Mouse (Mus musculus): Measurements from ENCODE around the gene Cacna1a. TPM values are rescaled to one million over a fixed set of nuclear protein-coding genes. Genes with fewer than 3 reads are reported as not detected.
"Not testable (repeated sequence)": the region's sequence is repeated elsewhere in the genome, so short reads cannot be mapped to it uniquely, and the experiment has no call there.

Gene Cacna1a
- polyA plus RNA-seq, 1 experiment = 30.0 TPM

- H3K4me1 ChIP-seq (ENCODE audit: control insufficient read depth, insufficient read depth, insufficient read length, low read length) = no peaks in the 10 kb centered on the region; the same call in 1 of the 2 replicates
- peak overlapping the region; percentile 83 for H3K4me3 ChIP-seq (ENCODE audit: insufficient read depth, low read depth, low read length)
- H3K27ac ChIP-seq (replicated peaks; ENCODE audit: low read depth, low read length) = peak overlapping the region; percentile 97
These were observed 276.5 kb downstream of the Cacna1a start for GRCm38 (mm10) chr8:84664566-84665384.

DNA sequence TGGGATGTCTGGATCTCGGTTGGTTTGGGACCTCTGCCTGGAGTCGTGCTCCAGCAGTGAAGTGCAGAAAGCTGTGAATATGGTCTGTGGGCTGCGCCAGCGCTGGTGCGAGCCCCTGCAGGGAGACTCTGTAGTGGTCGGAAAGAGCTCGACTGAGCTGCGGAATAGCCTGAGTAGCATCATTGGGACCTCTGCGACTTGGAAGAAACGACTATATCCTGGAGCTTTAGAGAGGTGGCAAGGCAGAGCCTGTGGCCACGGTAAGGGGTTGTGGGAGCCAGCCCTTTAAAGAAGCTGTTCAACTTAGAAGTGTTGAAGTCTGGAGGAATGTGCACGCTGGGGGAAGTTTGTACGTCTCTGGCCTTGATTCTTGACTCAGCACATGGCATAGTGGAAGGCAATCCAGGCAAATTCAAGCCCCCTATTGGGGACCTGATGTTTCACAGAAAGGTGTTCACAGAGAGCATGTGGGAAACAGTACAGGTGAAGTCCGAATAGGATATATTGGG, 277.2 kb downstream of the Cacna1a start:
- no peaks in the 10 kb centered on the region; the same call in 1 of the 2 replicates for H3K4me1 ChIP-seq (ENCODE audit: control insufficient read depth, insufficient read depth, insufficient read length, low read length)
- peak overlapping the region; percentile 43; the same call in 1 of the 2 replicates for H3K27ac ChIP-seq (replicated peaks; ENCODE audit: low read depth, low read length)
- H3K4me3 ChIP-seq (ENCODE audit: insufficient read depth, low read depth, low read length) = peak overlapping the region; percentile 83

DNA sequence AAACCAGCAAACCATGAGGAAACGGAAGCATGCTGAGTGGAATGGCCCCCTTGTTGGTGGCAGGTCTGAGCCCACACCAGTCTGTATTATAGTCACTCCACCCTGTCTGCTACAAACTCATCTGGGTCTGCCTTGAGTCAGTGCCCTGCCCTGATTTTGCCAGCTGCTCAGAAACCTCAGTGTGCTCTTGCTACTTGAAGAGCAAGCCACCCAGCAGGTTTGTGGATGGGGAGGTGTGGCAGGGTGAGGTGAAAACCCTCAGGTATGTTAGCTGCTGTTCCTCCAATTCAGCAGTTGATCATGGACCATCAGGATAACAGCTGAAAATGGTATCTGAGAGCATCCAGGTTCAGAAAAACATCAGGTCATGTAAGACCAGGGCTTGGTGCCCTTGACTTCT, 279.8 kb downstream of the Cacna1a start:
- no peak overlapping the region for H3K27ac ChIP-seq (replicated peaks; ENCODE audit: low read depth, low read length)
- H3K4me3 ChIP-seq (ENCODE audit: insufficient read depth, low read depth, low read length) = no peak overlapping the region
- H3K4me1 ChIP-seq (ENCODE audit: control insufficient read depth, insufficient read depth, insufficient read length, low read length) = no peaks in the 10 kb centered on the region; the same call in 1 of the 2 replicates

- Histone ChIP-seq H3K27ac (replicated peaks; ENCODE audit: low read depth, low read length) (no peak overlapping the region), H3K4me3 (ENCODE audit: insufficient read depth, low read depth, low read length) (no peak overlapping the region), H3K4me1 (ENCODE audit: control insufficient read depth, insufficient read depth, insufficient read length, low read length) (no peaks in the 10 kb centered on the region; the same call in 1 of the 2 replicates)
These were observed 280.7 kb downstream of the Cacna1a start for GRCm38 (mm10) chr8:84668731-84669485.

GRCm38 (mm10) chr8:84670295-84671006, 282.2 kb downstream of the Cacna1a start:
- H3K27ac ChIP-seq (replicated peaks; ENCODE audit: low read depth, low read length); H3K4me3 ChIP-seq (ENCODE audit: insufficient read depth, low read depth, low read length); H3K4me1 ChIP-seq (ENCODE audit: control insufficient read depth, insufficient read depth, insufficient read length, low read length): not testable (repeated sequence)

- H3K27ac ChIP-seq (replicated peaks; ENCODE audit: low read depth, low read length) = no peak overlapping the region
- no peaks in the 10 kb centered on the region for H3K4me1 ChIP-seq (ENCODE audit: control insufficient read depth, insufficient read depth, insufficient read length, low read length)
- no peak overlapping the region for H3K4me3 ChIP-seq (ENCODE audit: insufficient read depth, low read depth, low read length)
These were observed 289.1 kb downstream of the Cacna1a start for GRCm38 (mm10) chr8:84677305-84677704.

- H3K27ac ChIP-seq (replicated peaks; ENCODE audit: low read depth, low read length) = no peak overlapping the region
- H3K4me3 ChIP-seq (ENCODE audit: insufficient read depth, low read depth, low read length) = no peak overlapping the region
These were observed 293.2 kb downstream of the Cacna1a start for GRCm38 (mm10) chr8:84681476-84681875.

DNA sequence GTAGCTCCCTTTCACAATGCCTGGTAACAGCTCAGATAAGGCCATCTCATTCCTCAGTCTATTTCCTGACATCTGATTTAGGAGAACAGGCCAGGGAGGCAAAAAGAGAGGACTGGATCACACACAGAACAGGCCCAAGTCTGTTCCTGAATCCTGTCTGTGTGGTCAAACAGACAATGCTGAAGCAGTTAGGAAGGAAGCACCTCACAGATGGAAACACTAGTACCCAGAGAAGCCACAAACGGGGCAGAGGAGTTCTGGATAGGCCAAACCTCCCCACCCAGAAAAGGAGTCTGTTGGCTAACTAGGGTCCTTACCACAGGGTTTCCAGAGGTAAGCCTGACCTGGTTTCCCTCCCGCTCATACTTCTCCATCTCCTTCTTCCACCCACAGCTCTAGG, 294.0 kb downstream of the Cacna1a start:
- no peak overlapping the region for H3K27ac ChIP-seq (replicated peaks; ENCODE audit: low read depth, low read length)
- H3K4me3 ChIP-seq (ENCODE audit: insufficient read depth, low read depth, low read length) = no peak overlapping the region
- peaks cover 15% of the 10 kb centered on the region for H3K4me1 ChIP-seq (ENCODE audit: control insufficient read depth, insufficient read depth, insufficient read length, low read length)

More at GRCm38 (mm10) chr8:84681476-84681875, 293.2 kb downstream of the Cacna1a start:
- peaks cover 13% of the 10 kb centered on the region for H3K4me1 ChIP-seq (ENCODE audit: control insufficient read depth, insufficient read depth, insufficient read length, low read length)

- Histone ChIP-seq H3K4me1 (ENCODE audit: control insufficient read depth, insufficient read depth, insufficient read length, low read length) (peaks cover 15% of the 10 kb centered on the region), H3K27ac (replicated peaks; ENCODE audit: low read depth, low read length) (no peak overlapping the region)
These were observed 296.3 kb downstream of the Cacna1a start for GRCm38 (mm10) chr8:84684537-84684936.

GRCm38 (mm10) chr8:84686191-84687002, 298.2 kb downstream of the Cacna1a start, which contains the start of gene Trmt1:
TSS of gene Trmt1 (plus strand) at chr8:84686307.
- peaks cover 15% of the 10 kb centered on the region for H3K4me1 ChIP-seq (ENCODE audit: control insufficient read depth, insufficient read depth, insufficient read length, low read length)
- no peak within 1 kb of the TSS for H3K27ac ChIP-seq (replicated peaks; ENCODE audit: low read depth, low read length)
- peak within 1 kb of the TSS; percentile 67 for H3K4me3 ChIP-seq (ENCODE audit: insufficient read depth, low read depth, low read length)

More at GRCm38 (mm10) chr8:84684537-84684936, 296.3 kb downstream of the Cacna1a start:
- H3K4me3 ChIP-seq (ENCODE audit: insufficient read depth, low read depth, low read length) = no peak overlapping the region

DNA sequence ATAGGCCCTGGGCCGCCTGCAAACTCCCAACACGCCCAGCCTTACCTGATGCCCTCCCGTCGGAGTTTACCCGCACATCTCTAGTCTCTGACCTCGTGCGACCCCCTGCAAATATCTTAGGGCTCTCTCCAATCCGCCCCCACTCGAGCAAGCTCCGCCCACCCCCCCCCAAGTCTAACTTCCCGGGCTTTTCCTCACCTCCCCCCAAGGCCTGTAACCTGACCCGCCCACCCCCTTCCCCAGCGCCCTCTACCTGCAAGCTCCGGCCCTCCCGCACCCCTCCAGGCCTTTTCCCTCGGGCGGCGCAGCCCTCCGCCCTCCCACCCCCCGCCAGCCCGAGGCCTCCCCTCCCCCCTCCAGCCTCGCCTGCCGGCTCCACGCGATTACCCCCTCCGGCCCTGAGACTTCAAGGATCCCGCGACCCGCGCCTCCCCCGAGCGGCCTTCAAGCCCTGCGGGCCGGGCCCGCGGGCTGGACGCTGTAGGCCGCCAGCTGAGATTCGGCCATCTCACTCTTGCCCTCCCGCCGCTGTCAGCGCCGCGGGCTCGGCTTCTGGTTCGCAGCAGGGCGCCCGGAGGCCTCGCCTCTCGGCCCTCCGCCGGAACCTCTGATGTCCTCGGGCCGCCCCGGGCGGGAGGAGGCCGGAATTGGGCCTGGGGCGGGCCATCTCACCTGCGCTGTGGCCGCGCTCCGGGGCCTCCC, 298.9 kb downstream of the Cacna1a start:
- Histone ChIP-seq H3K4me3 (ENCODE audit: insufficient read depth, low read depth, low read length) (peak overlapping the region; percentile 99), H3K27ac (replicated peaks; ENCODE audit: low read depth, low read length) (peak overlapping the region; percentile 71; the same call in 1 of the 2 replicates), H3K4me1 (ENCODE audit: control insufficient read depth, insufficient read depth, insufficient read length, low read length) (peaks cover 15% of the 10 kb centered on the region)

DNA sequence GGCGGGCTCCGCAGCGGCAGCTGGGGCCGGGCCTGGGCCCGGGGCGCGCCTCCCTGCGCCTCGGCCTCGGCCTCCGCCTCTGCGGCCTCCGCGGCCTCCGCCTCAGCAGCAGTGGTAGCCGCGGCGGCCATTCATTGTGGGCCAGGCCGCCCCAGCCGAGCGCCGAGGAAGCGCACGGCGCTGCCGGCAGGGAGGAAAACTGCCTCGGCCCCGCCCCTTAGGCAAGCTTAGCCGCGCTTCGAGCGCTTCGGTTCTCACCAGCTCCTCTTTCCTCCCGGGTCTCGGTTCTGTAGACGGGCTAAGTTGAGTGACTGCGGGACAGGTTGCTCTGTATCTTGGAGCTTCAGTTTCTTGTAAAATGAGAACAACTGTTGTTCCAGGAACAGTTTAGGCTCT, 299.5 kb downstream of the Cacna1a start, which contains the start of gene Nacc1:
TSS of gene Nacc1 (minus strand) at position 158 of the 396 bp plus-strand sequence.
- Histone ChIP-seq H3K27ac (replicated peaks; ENCODE audit: low read depth, low read length) (peak within 1 kb of the TSS; percentile 79), H3K4me3 (ENCODE audit: insufficient read depth, low read depth, low read length) (peak within 1 kb of the TSS; percentile 99), H3K4me1 (ENCODE audit: control insufficient read depth, insufficient read depth, insufficient read length, low read length) (peaks cover 15% of the 10 kb centered on the region)

- H3K4me1 ChIP-seq (ENCODE audit: control insufficient read depth, insufficient read depth, insufficient read length, low read length) = peaks cover 15% of the 10 kb centered on the region
- H3K4me3 ChIP-seq (ENCODE audit: insufficient read depth, low read depth, low read length) = peak overlapping the region; percentile 67
- H3K27ac ChIP-seq (replicated peaks; ENCODE audit: low read depth, low read length) = no peak overlapping the region
These were observed 301.1 kb downstream of the Cacna1a start for GRCm38 (mm10) chr8:84689091-84689915.

All from brown adipose tissue, adult 24 weeks (tissue).